Mouse (Mus musculus): ENCODE results near the gene Limch1. TPM values are rescaled to one million over a fixed set of nuclear protein-coding genes. Genes with fewer than 3 reads are reported as not detected.

The Limch1 gene
- polyA plus RNA-seq, 1 experiment from 2014 or later = 61.9 TPM

DNA sequence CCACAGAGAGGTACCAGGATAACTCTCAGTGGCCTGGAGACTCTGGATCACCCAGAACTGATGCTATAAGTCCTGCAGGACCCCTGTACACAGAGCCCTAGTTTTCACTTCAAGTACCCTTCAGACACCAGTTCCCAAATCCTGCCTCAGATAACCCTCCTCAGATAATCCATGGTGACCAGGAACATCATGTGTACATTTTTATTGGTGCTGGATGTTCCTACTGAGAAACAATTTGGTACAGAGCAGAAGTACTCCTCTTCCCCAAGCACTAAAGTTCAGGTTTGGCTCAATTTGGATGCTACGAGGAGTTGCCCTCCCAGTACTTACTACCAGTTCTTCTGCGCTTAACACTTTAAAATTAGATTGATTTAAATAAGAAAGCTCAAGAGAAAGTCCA, 348.4 kb downstream of the Limch1 start:
- no peaks in the 10 kb centered on the region for H3K9me3 ChIP-seq
- peaks cover 6% of the 10 kb centered on the region; the same call in 1 of the 2 replicates for H3K4me1 ChIP-seq
- H3K4me3 ChIP-seq = no peak overlapping the region
- no peaks in the 10 kb centered on the region for H3K36me3 ChIP-seq
- H3K27ac ChIP-seq = no peak overlapping the region
- peaks cover 87% of the 10 kb centered on the region for H3K27me3 ChIP-seq
- ATAC-seq (ENCODE audit: insufficient number of reproducible peaks, insufficient read depth, low FRiP score, low TSS enrichment) = no peak
- WGBS = 10% methylated on average over 2 of the region's 2 CpGs
- no peak overlapping the region for H3K9ac ChIP-seq
- H3K4me2 ChIP-seq (replicated peaks) = no peak overlapping the region

- H3K27me3 ChIP-seq = peaks cover 83% of the 10 kb centered on the region
- no peak for ATAC-seq (ENCODE audit: insufficient number of reproducible peaks, insufficient read depth, low FRiP score, low TSS enrichment)
Measured at GRCm38 (mm10) chr5:67095153-67095552, 349.5 kb downstream of the Limch1 start.

DNA sequence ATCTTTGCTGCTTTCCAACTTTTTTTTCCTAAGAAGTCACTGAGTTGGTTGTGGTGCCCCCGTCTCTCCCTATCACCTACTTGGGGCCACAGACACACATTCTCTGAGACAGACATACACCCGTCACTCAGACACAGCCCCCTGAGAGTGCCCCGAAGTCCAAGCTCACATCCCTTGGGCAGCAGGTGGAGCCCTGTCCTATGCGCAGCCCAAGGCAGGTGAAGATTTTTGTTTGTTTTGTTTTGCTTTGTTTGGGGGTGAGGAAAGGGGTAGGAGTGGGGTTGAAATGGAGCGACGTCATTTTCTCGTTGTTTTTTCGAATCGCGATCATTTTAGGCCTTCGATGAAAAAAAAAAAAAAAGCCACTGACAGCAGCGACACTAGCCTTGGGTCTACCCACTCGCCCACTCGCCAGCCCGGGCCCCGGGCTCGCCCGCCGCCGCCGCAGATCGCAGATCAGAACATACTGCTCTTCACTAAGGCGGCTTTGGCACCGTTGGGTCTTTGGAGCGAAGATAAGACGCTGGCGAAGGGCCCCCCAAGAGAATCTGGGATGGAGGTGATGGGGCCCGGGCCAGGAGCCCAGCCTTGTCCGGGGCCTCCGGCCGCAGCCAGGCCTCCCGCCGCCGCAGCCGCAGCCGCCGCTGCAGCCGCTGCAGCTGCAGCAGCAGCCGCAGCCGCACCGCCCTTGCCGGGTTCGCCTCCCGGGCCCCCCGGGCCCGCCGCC, 350.2 kb downstream of the Limch1 start:
- Histone ChIP-seq H3K27me3 (peaks cover 80% of the 10 kb centered on the region), H3K4me3 (peak overlapping the region; percentile 24), H3K9ac (peak overlapping the region; percentile 15; the same call in 1 of the 2 replicates), H3K9me3 (no peaks in the 10 kb centered on the region), H3K4me2 (replicated peaks) (peak overlapping the region; percentile 46), H3K27ac (no peak overlapping the region), H3K4me1 (peaks cover 6% of the 10 kb centered on the region; the same call in 1 of the 2 replicates), H3K36me3 (no peaks in the 10 kb centered on the region)
- under 1% methylated on average over 33 of the region's 47 CpGs for WGBS
- no peak for ATAC-seq (ENCODE audit: insufficient number of reproducible peaks, insufficient read depth, low FRiP score, low TSS enrichment)

More at GRCm38 (mm10) chr5:67095153-67095552, 349.5 kb downstream of the Limch1 start:
- H3K4me1 ChIP-seq = peaks cover 6% of the 10 kb centered on the region; the same call in 1 of the 2 replicates
- H3K9ac ChIP-seq = no peak overlapping the region
- no peaks in the 10 kb centered on the region for H3K36me3 ChIP-seq
- WGBS = under 1% methylated on average over 15 of the region's 15 CpGs
- no peaks in the 10 kb centered on the region for H3K9me3 ChIP-seq
- no peak overlapping the region for H3K4me3 ChIP-seq
- H3K27ac ChIP-seq = no peak overlapping the region
- no peak overlapping the region for H3K4me2 ChIP-seq (replicated peaks)

- peak overlapping the region; percentile 46 for H3K4me2 ChIP-seq (replicated peaks)
- H3K4me3 ChIP-seq = peak overlapping the region; percentile 24
- H3K27me3 ChIP-seq = peaks cover 80% of the 10 kb centered on the region
- under 1% methylated on average over 26 of the region's 28 CpGs for WGBS
- no peak for ATAC-seq (ENCODE audit: insufficient number of reproducible peaks, insufficient read depth, low FRiP score, low TSS enrichment)
- H3K27ac ChIP-seq = no peak overlapping the region
- H3K36me3 ChIP-seq = no peaks in the 10 kb centered on the region
- H3K4me1 ChIP-seq = peaks cover 6% of the 10 kb centered on the region; the same call in 1 of the 2 replicates
- peak overlapping the region; percentile 15; the same call in 1 of the 2 replicates for H3K9ac ChIP-seq
- no peaks in the 10 kb centered on the region for H3K9me3 ChIP-seq
Measured at GRCm38 (mm10) chr5:67096378-67096771, 350.7 kb downstream of the Limch1 start.

DNA sequence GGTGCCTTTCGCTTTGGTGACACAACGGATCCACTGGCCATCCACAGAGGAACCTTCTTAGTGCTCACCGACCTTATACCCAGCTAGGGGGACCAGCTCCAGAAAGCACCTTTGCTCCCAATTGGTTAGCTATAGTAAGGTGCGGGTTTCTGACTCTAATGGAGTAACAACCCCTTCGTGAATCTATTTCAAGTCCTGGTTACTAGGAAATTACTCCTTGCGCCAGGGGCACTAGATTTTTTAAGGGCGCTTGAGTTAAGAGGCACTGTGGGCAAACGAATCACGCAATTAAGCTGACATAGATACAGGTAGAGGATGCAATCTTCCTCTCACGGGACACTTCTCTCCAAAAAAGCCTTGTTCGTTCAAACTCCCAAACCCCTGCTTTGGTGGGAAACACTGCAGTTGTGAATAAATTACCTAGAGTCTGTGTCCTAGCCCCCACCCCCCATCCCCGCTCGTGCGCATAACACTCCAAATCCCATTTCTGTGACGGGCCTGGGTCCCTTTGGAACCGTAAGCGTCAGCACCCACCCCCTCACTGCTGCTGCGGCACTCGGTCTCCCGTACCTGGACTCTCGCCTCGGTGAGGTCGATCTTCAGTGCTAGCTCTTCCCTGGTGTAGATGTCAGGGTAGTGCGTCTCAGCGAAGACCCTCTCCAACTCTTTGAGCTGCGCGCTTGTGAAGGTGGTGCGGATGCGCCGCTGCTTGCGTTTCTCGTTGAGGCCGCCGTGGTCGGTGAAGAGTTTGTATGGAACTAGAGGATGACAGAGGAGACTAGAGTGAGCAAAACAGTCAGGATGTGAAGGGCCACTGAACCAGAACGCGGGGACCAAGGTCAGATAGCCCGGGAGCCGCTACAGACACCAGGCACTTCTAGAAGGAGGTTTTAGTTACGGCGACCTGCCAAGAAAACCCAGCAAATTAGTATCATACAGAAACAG, 351.8 kb downstream of the Limch1 start:
- WGBS = 2% methylated on average over 41 of the region's 41 CpGs
- ATAC-seq (ENCODE audit: insufficient number of reproducible peaks, insufficient read depth, low FRiP score, low TSS enrichment) = no peak
- Histone ChIP-seq H3K27me3 (peaks cover 80% of the 10 kb centered on the region), H3K4me3 (no peak overlapping the region), H3K36me3 (no peaks in the 10 kb centered on the region), H3K9me3 (no peaks in the 10 kb centered on the region), H3K4me1 (peaks cover 9% of the 10 kb centered on the region; the same call in 1 of the 2 replicates), H3K9ac (no peak overlapping the region), H3K4me2 (replicated peaks) (no peak overlapping the region), H3K27ac (no peak overlapping the region)

GRCm38 (mm10) chr5:67098051-67098732, 352.6 kb downstream of the Limch1 start:
- no peak for ATAC-seq (ENCODE audit: insufficient number of reproducible peaks, insufficient read depth, low FRiP score, low TSS enrichment)
- H3K9ac ChIP-seq = no peak overlapping the region
- H3K4me1 ChIP-seq = peaks cover 9% of the 10 kb centered on the region; the same call in 1 of the 2 replicates
- no peak overlapping the region for H3K27ac ChIP-seq
- peaks cover 80% of the 10 kb centered on the region for H3K27me3 ChIP-seq
- H3K9me3 ChIP-seq = no peaks in the 10 kb centered on the region
- no peak overlapping the region for H3K4me2 ChIP-seq (replicated peaks)
- 2% methylated on average over 23 of the region's 23 CpGs for whole genome bisulfite sequencing
- H3K36me3 ChIP-seq = no peaks in the 10 kb centered on the region
- H3K4me3 ChIP-seq = no peak overlapping the region

DNA sequence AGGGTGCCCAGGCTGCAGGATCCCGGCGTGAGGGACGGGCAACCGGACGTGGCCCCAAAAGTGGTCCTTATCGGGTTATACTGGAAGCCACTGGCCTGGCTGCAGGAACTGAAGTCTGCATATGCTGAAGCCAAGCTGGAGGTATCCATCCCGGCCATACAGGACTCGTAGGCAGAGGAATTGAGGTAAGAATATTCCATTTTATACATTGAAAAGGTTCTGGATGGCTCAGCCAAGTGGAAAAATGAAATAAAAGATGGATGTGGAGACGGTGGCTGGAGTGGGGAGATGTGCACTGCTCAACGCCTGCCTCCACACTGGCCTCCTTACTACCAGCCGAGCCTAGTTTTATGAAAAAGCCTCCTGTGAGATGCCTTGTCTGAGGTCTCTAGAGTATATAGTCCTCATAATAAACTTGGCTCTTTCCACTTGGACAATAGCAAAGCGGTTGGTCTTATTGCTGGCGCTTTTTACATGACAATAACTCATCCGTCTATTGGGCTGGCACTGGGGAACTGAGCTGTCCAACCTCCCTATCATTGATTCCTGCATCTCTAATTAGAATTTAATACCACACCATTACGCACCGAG, 353.2 kb downstream of the Limch1 start, which contains the start of gene Phox2b:
Gene Phox2b (minus strand): TSS at position 569 of the 591 bp plus-strand sequence.
- H3K4me1 ChIP-seq = peaks cover 9% of the 10 kb centered on the region; the same call in 1 of the 2 replicates
- H3K4me2 ChIP-seq (replicated peaks) = no peak within 1 kb of the TSS
- under 1% methylated on average over 16 of the region's 16 CpGs for WGBS
- H3K9me3 ChIP-seq = no peaks in the 10 kb centered on the region
- no peak within 1 kb of the TSS for H3K27ac ChIP-seq
- H3K27me3 ChIP-seq = peaks cover 80% of the 10 kb centered on the region
- no peaks in the 10 kb centered on the region for H3K36me3 ChIP-seq
- no peak for ATAC-seq (ENCODE audit: insufficient number of reproducible peaks, insufficient read depth, low FRiP score, low TSS enrichment)
- H3K4me3 ChIP-seq = no peak within 1 kb of the TSS
- H3K9ac ChIP-seq = no peak within 1 kb of the TSS

GRCm38 (mm10) chr5:67099393-67100271, 354.0 kb downstream of the Limch1 start:
- Histone ChIP-seq H3K4me3 (no peak overlapping the region), H3K4me2 (replicated peaks) (no peak overlapping the region), H3K27me3 (peaks cover 84% of the 10 kb centered on the region), H3K4me1 (peaks cover 9% of the 10 kb centered on the region; the same call in 1 of the 2 replicates), H3K27ac (no peak overlapping the region), H3K9ac (no peak overlapping the region), H3K9me3 (no peaks in the 10 kb centered on the region), H3K36me3 (no peaks in the 10 kb centered on the region)
- ATAC-seq (ENCODE audit: insufficient number of reproducible peaks, insufficient read depth, low FRiP score, low TSS enrichment) = no peak
- WGBS = under 1% methylated on average over 32 of the region's 32 CpGs

- Histone ChIP-seq H3K36me3 (no peaks in the 10 kb centered on the region), H3K4me3 (no peak overlapping the region), H3K9ac (no peak overlapping the region), H3K27ac (no peak overlapping the region), H3K9me3 (no peaks in the 10 kb centered on the region), H3K27me3 (peaks cover 83% of the 10 kb centered on the region), H3K4me1 (peaks cover 9% of the 10 kb centered on the region; the same call in 1 of the 2 replicates), H3K4me2 (replicated peaks) (no peak overlapping the region)
- WGBS = under 1% methylated on average over 34 of the region's 34 CpGs
- ATAC-seq (ENCODE audit: insufficient number of reproducible peaks, insufficient read depth, low FRiP score, low TSS enrichment) = no peak
Measured at GRCm38 (mm10) chr5:67100564-67101394, 355.2 kb downstream of the Limch1 start.

- ATAC-seq (ENCODE audit: insufficient number of reproducible peaks, insufficient read depth, low FRiP score, low TSS enrichment) = no peak
- no peak overlapping the region for H3K4me3 ChIP-seq
- H3K27me3 ChIP-seq = peaks cover 82% of the 10 kb centered on the region
- no peaks in the 10 kb centered on the region for H3K36me3 ChIP-seq
- no peaks in the 10 kb centered on the region for H3K9me3 ChIP-seq
- no peak overlapping the region for H3K27ac ChIP-seq
- no peak overlapping the region for H3K9ac ChIP-seq
- H3K4me2 ChIP-seq (replicated peaks) = no peak overlapping the region
- 1% methylated on average over 9 of the region's 9 CpGs for WGBS
- H3K4me1 ChIP-seq = peaks cover 3% of the 10 kb centered on the region; the same call in 1 of the 2 replicates
Measured at GRCm38 (mm10) chr5:67101395-67101760, 355.8 kb downstream of the Limch1 start.

All from embryonic facial prominence, embryonic 12.5 days (tissue).